11 mouse cellular contexts compared by ENCODE assay signal in genomic region chr7:127685304-127686018, GRCm38 (mm10). TPM values are rescaled to one million over a fixed set of nuclear protein-coding genes. Genes with fewer than 3 reads are reported as not detected.
DNase-seq lines count a peak whose midpoint lies in the region; ATAC-seq and TF ChIP-seq lines count a peak whose summit lies in the region.
"Had no signal": no experiment of that assay in that cellular context is flagged by ENCODE, and none has a peak within 500 bp of the region (broad histone marks: within the 10 kb centered on the region; RNA-seq: fewer than 3 reads in every experiment).

No protein-coding gene starts in this region.

- WGBS in embryonic facial prominence, embryonic 15.5 days = 64% methylated on average over 14 of the region's 14 CpGs
- 59% methylated on average over 14 of the region's 14 CpGs for WGBS in intestine, embryonic 16.5 days
- 82% methylated on average over 14 of the region's 14 CpGs for WGBS in midbrain, embryonic 14.5 days

- peaks cover 8% of the 10 kb centered on the region; the same call in 1 of the 2 replicates for H3K36me3 ChIP-seq in embryonic facial prominence, embryonic 15.5 days
- H3K36me3 ChIP-seq in intestine, embryonic 16.5 days (ENCODE audit: control insufficient read depth, insufficient read depth, low read length) = no peaks in the 10 kb centered on the region
- no peaks in the 10 kb centered on the region for H3K36me3 ChIP-seq in myocyte (ENCODE audit: control insufficient read depth, insufficient read depth)
- H3K36me3 ChIP-seq in midbrain, embryonic 14.5 days (ENCODE audit: control insufficient read depth, insufficient read depth, low read length) = 0 out of 2 replicates have a peak, but pooled peaks cover 14% of the 10 kb centered on the region

- H3K4me1 ChIP-seq in embryonic facial prominence, embryonic 15.5 days = peaks cover 16% of the 10 kb centered on the region
- H3K4me1 ChIP-seq in intestine, embryonic 16.5 days (ENCODE audit: control insufficient read depth, insufficient read depth, low read length) = peaks cover 22% of the 10 kb centered on the region
- no peaks in the 10 kb centered on the region for H3K4me1 ChIP-seq in midbrain, embryonic 14.5 days (ENCODE audit: control insufficient read depth, insufficient read depth, low read length)
- H3K4me1 ChIP-seq: midbrain, embryonic 13.5 days had no signal

- DNase-seq in kidney, postnatal 10 days = peak; percentile 58
- no peak for DNase-seq in kidney, adult 18-20 months
- DNase-seq in layer of hippocampus, postnatal 10 days (ENCODE audit: low spot score in 2 of 2) = no peak
- DNase-seq in midbrain, embryonic 14.5 days = no peak
- DNase-seq: thymus, postnatal 25 days had no signal

- no peak overlapping the region for H3K9ac ChIP-seq in embryonic facial prominence, embryonic 15.5 days
- H3K9ac ChIP-seq in intestine, embryonic 16.5 days (ENCODE audit: low read depth, low read length) = no peak overlapping the region
- H3K9ac ChIP-seq in midbrain, embryonic 14.5 days (replicated peaks; ENCODE audit: low read length) = no peak overlapping the region
- H3K9ac ChIP-seq: midbrain, embryonic 13.5 days had no signal

- H3K9me3 ChIP-seq in embryonic facial prominence, embryonic 15.5 days (replicated peaks) = no peaks in the 10 kb centered on the region
- H3K9me3 ChIP-seq in intestine, embryonic 16.5 days (ENCODE audit: control insufficient read depth, low read length) = no peaks in the 10 kb centered on the region
- no peaks in the 10 kb centered on the region for H3K9me3 ChIP-seq in midbrain, embryonic 14.5 days (ENCODE audit: control insufficient read depth, low read length)
- H3K9me3 ChIP-seq: midbrain, embryonic 13.5 days had no signal

- TF ChIP-seq POLR2A in myocyte (IDR thresholded peaks at IDR 0.05; ENCODE audit: insufficient read length, low read depth) = no peak

- no peaks in the 10 kb centered on the region for H3K79me2 ChIP-seq in myocyte (ENCODE audit: control insufficient read depth, insufficient read depth)

- H3K27ac ChIP-seq in embryonic facial prominence, embryonic 15.5 days (replicated peaks) = peak overlapping the region; percentile 44; the same call in 1 of the 2 replicates
- H3K27ac ChIP-seq in intestine, embryonic 16.5 days (ENCODE audit: low read length) = no peak overlapping the region
- H3K27ac ChIP-seq in midbrain, embryonic 14.5 days (replicated peaks; ENCODE audit: low read depth, low read length) = no peak overlapping the region
- H3K27ac ChIP-seq: midbrain, embryonic 13.5 days had no signal

- H3K27me3 ChIP-seq in embryonic facial prominence, embryonic 15.5 days = no peaks in the 10 kb centered on the region
- no peaks in the 10 kb centered on the region for H3K27me3 ChIP-seq in intestine, embryonic 16.5 days (replicated peaks; ENCODE audit: control insufficient read depth, insufficient read depth, low read length)
- no peaks in the 10 kb centered on the region for H3K27me3 ChIP-seq in myocyte (ENCODE audit: control insufficient read depth, insufficient read depth, insufficient read length)
- no peaks in the 10 kb centered on the region for H3K27me3 ChIP-seq in midbrain, embryonic 14.5 days (ENCODE audit: control insufficient read depth, insufficient read depth, low read length)
- H3K27me3 ChIP-seq: midbrain, embryonic 13.5 days had no signal

- no peak overlapping the region for H3K4me3 ChIP-seq in embryonic facial prominence, embryonic 15.5 days (replicated peaks)
- no peak overlapping the region for H3K4me3 ChIP-seq in intestine, embryonic 16.5 days (ENCODE audit: low read length)
- H3K4me3 ChIP-seq in myocyte = no peak overlapping the region
- no peak overlapping the region for H3K4me3 ChIP-seq in midbrain, embryonic 14.5 days (replicated peaks; ENCODE audit: low read depth, low read length)
- H3K4me3 ChIP-seq: midbrain, embryonic 13.5 days had no signal

- no peak overlapping the region for H3K4me2 ChIP-seq in embryonic facial prominence, embryonic 15.5 days (replicated peaks)
- H3K4me2 ChIP-seq in intestine, embryonic 16.5 days (ENCODE audit: low read depth, low read length) = 0 out of 2 replicates have a peak overlapping the region, but pooled peaks have one; percentile 3
- H3K4me2 ChIP-seq in myocyte (ENCODE audit: low read depth) = peak overlapping the region; percentile 28
- H3K4me2 ChIP-seq in midbrain, embryonic 14.5 days (ENCODE audit: low read length) = no peak overlapping the region
- H3K4me2 ChIP-seq: midbrain, embryonic 13.5 days had no signal

- H3ac ChIP-seq in myocyte (ENCODE audit: control insufficient read depth, insufficient read length) = no peak overlapping the region

- ATAC-seq in embryonic facial prominence, embryonic 15.5 days (ENCODE audit: insufficient number of reproducible peaks, low FRiP score, low TSS enrichment, low read depth) = peak; percentile 64
- ATAC-seq in intestine, embryonic 16.5 days = peak; percentile 34; the same call in 1 of the 2 replicates
- no peak for ATAC-seq in midbrain, embryonic 14.5 days (ENCODE audit: low FRiP score, low TSS enrichment)
- ATAC-seq: midbrain, embryonic 13.5 days had no signal

TF ChIP-seq in myocyte, 11 proteins besides CTCF, POLR2A, EP300 and RAD21:
- peak; percentile 62 for TF ChIP-seq TCF12 (IDR thresholded peaks at IDR 0.05; ENCODE audit: insufficient read depth, poor library complexity, severe bottlenecking)
- TF ChIP-seq MYOG (IDR thresholded peaks at IDR 0.05; ENCODE audit: control insufficient read depth in 1 of 3, insufficient read depth in 1 of 3, insufficient read length in 2 of 3, low read depth in 2 of 3) = peak in 1 of 3 experiments; percentile 75
- TF ChIP-seq SRF (IDR thresholded peaks at IDR 0.05; ENCODE audit: control insufficient read depth, insufficient read length, low read depth) = no peak
- no peak for TF ChIP-seq POLR2AphosphoS2 (IDR thresholded peaks at IDR 0.05; ENCODE audit: insufficient read length, low read depth)
- TF ChIP-seq TCF3 (IDR thresholded peaks at IDR 0.05; ENCODE audit: insufficient read length, low read depth) = peak; percentile 60
- TF ChIP-seq MYOD1 (IDR thresholded peaks at IDR 0.05; ENCODE audit: control insufficient read depth in 1 of 3, insufficient read length in 2 of 3, low read depth in 2 of 3) = peak; percentile 40 to 98 (median 94)
- TF ChIP-seq MAX (IDR thresholded peaks at IDR 0.05; ENCODE audit: low read depth) = no peak
- TF ChIP-seq USF1 (IDR thresholded peaks at IDR 0.05; ENCODE audit: low read depth) = no peak
- no peak for TF ChIP-seq CEBPB (IDR thresholded peaks at IDR 0.05; ENCODE audit: insufficient read depth, poor library complexity, severe bottlenecking)
- TF ChIP-seq E2F4 (IDR thresholded peaks at IDR 0.05; ENCODE audit: insufficient read depth) = no peak
- no peak for TF ChIP-seq REST (IDR thresholded peaks at IDR 0.05; ENCODE audit: insufficient read depth, insufficient read length)

RNA-seq across cellular contexts. Expression of gene Bcl7c, which starts 23.3 kb away (rescaled TPM):
- 93.4 and 99.8 TPM in 2 replicates for polyA plus RNA-seq in embryonic facial prominence, embryonic 15.5 days (2015; fragmentation: Nextera tagmentation; extraction: Ambion mirVana)
- 24.9 and 34.5 TPM in 2 replicates for polyA plus RNA-seq in intestine, embryonic 16.5 days (2015; fragmentation: Nextera tagmentation; extraction: Ambion mirVana)
- 94.7 TPM for polyA plus RNA-seq in myocyte (2012; fragmentation: generic; extraction: Trizol)
- 10 to 100 TPM; 38.6 TPM for total RNA-seq in layer of hippocampus, postnatal 10 days (2021)
- 47.2 and 54.0 TPM in 2 replicates for polyA plus RNA-seq in midbrain, embryonic 14.5 days (2014; fragmentation: Nextera tagmentation; extraction: Ambion mirVana)

RNA-seq across cellular contexts. Expression of gene Ctf1, which starts 27.1 kb away (rescaled TPM):
- 25.9 and 29.8 TPM in 2 replicates for polyA plus RNA-seq in embryonic facial prominence, embryonic 15.5 days (2015; fragmentation: Nextera tagmentation; extraction: Ambion mirVana)
- polyA plus RNA-seq in intestine, embryonic 16.5 days (2015; fragmentation: Nextera tagmentation; extraction: Ambion mirVana) = 5.2 and 6.5 TPM in 2 replicates
- 8.9 TPM for polyA plus RNA-seq in myocyte (2012; fragmentation: generic; extraction: Trizol)
- total RNA-seq in layer of hippocampus, postnatal 10 days (2021) = 1 to 10 TPM; 4.3 to 5.3 TPM
- polyA plus RNA-seq in midbrain, embryonic 14.5 days (2014; fragmentation: Nextera tagmentation; extraction: Ambion mirVana) = 3.5 and 4.3 TPM in 2 replicates

RNA-seq across cellular contexts. Expression of gene Ctf2, which starts 46.5 kb away (rescaled TPM):
- 1.1 and 1.3 TPM in 2 replicates for polyA plus RNA-seq in embryonic facial prominence, embryonic 15.5 days (2015; fragmentation: Nextera tagmentation; extraction: Ambion mirVana)
- polyA plus RNA-seq in intestine, embryonic 16.5 days (2015; fragmentation: Nextera tagmentation; extraction: Ambion mirVana) = 0.07 and 0.12 TPM in 2 replicates
- 0.14 TPM for polyA plus RNA-seq in myocyte (2012; fragmentation: generic; extraction: Trizol)
- not detected for total RNA-seq in layer of hippocampus, postnatal 10 days (2021)
- 0.12 and 0.16 TPM in 2 replicates for polyA plus RNA-seq in midbrain, embryonic 14.5 days (2014; fragmentation: Nextera tagmentation; extraction: Ambion mirVana)
- total RNA-seq: layer of hippocampus, adult 8-10 months had no signal
- polyA plus RNA-seq: gonadal fat pad, adult 2 months had no signal

RNA-seq across cellular contexts. Expression of gene Fbxl19, which starts 58.9 kb away (rescaled TPM):
- polyA plus RNA-seq in embryonic facial prominence, embryonic 15.5 days (2015; fragmentation: Nextera tagmentation; extraction: Ambion mirVana) = 5.2 and 5.7 TPM in 2 replicates
- polyA plus RNA-seq in intestine, embryonic 16.5 days (2015; fragmentation: Nextera tagmentation; extraction: Ambion mirVana) = 1.9 and 2.4 TPM in 2 replicates
- 11.9 TPM for polyA plus RNA-seq in myocyte (2012; fragmentation: generic; extraction: Trizol)
- total RNA-seq in layer of hippocampus, postnatal 10 days (2021) = 10 to 100 TPM; 86.8 to 92.2 TPM
- 7.4 and 15.2 TPM in 2 replicates for polyA plus RNA-seq in midbrain, embryonic 14.5 days (2014; fragmentation: Nextera tagmentation; extraction: Ambion mirVana)

Comparison
In these comparisons a context has a peak if more than half of its experiments do, and no peak if none do; other contexts are left out.
1. H3K4me2 ChIP-seq: peak in intestine, embryonic 16.5 days (single experiment) and myocyte (single experiment); none in embryonic facial prominence, embryonic 15.5 days (single experiment) and midbrain, embryonic 14.5 days (single experiment).